Mouse (Mus musculus): ENCODE results near the gene Gpatch2.

Gene Gpatch2

GRCm38 (mm10) chr1:187369049-187369448, 153.7 kb downstream of the Gpatch2 start:
- no peak for DNase-seq (ENCODE audit: low read depth, low spot score)

GRCm38 (mm10) chr1:187373506-187373905, 158.2 kb downstream of the Gpatch2 start:
- no peak for DNase-seq (ENCODE audit: low read depth, low spot score)

- DNase-seq (ENCODE audit: low read depth, low spot score), result no peak
These were observed 159.1 kb downstream of the Gpatch2 start for GRCm38 (mm10) chr1:187374418-187374817.

GRCm38 (mm10) chr1:187376946-187377671, 161.8 kb downstream of the Gpatch2 start:
- DNase-seq (ENCODE audit: low read depth, low spot score), result no peak

- DNase-seq (ENCODE audit: low read depth, low spot score), result no peak
These were observed 162.7 kb downstream of the Gpatch2 start for GRCm38 (mm10) chr1:187377865-187378524.

GRCm38 (mm10) chr1:187389476-187389875, 174.2 kb downstream of the Gpatch2 start:
- no peak for DNase-seq (ENCODE audit: low read depth, low spot score)

GRCm38 (mm10) chr1:187400834-187401233, 185.5 kb downstream of the Gpatch2 start:
- no peak for DNase-seq (ENCODE audit: low read depth, low spot score)

Data from brain, embryonic 18.5 days (tissue).